Mouse (Mus musculus): ENCODE measurements at regions not wholly inside any gene's neighbourhood (a gene's known extent, or its start where the extent isn't known, plus 50 kb on each side); places are given as distances from the start of the nearest gene placed in this dataset.
"Not testable (repeated sequence)": the region's sequence is repeated elsewhere in the genome, so short reads cannot be mapped to it uniquely, and the experiment has no call there.

GRCm38 (mm10) chr10:117473471-117473870 lies 93.7 kb upstream of the Cpsf6 start:
- DNase-seq = no peak
- intact Hi-C loops (cut with DNase I; ENCODE audit: low total_unique reads) = no loop called here

GRCm38 (mm10) chr10:117472568-117472930 lies 92.7 kb upstream of the Cpsf6 start:
- DNase-seq = no peak
- intact Hi-C loops (cut with DNase I; ENCODE audit: low total_unique reads) = no loop called here

DNA sequence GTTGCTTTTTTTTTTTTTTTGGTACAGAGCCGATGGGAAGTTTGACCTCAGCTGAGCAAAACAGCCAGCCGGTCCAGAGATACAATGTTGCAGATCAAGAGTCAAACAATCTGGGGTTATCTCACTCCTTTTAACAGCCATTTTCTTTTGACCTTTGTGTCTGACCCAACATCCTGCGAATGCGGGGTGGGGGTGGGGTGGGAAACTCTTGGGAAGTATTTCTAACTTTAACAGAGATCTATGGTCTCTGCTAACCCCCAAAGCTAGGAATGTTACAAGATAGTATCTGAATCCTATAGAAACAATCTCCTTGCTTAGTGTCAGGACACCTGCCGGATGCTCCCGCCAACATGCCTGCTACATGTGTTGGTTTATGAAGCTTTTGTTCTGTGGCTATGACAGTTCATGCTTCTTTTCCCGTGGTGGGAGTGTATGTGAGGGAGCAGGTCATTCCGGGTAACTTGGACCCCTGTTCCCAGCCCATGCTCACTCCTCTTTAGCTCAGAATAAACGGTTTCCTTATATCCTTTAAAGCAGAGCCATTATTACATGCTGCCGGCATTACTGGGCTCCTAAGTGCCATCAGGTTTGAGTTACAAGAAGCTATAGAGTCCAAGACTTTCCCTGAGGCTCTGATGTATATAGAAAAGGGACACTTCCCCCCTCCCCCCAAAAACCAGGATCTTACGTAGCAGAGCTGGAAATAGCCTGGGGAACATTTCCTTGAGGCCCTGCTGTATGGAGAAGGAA lies 92.2 kb upstream of the Cpsf6 start:
- intact Hi-C loops (cut with DNase I; ENCODE audit: low total_unique reads) = no loop called here
- no peak for DNase-seq

DNA sequence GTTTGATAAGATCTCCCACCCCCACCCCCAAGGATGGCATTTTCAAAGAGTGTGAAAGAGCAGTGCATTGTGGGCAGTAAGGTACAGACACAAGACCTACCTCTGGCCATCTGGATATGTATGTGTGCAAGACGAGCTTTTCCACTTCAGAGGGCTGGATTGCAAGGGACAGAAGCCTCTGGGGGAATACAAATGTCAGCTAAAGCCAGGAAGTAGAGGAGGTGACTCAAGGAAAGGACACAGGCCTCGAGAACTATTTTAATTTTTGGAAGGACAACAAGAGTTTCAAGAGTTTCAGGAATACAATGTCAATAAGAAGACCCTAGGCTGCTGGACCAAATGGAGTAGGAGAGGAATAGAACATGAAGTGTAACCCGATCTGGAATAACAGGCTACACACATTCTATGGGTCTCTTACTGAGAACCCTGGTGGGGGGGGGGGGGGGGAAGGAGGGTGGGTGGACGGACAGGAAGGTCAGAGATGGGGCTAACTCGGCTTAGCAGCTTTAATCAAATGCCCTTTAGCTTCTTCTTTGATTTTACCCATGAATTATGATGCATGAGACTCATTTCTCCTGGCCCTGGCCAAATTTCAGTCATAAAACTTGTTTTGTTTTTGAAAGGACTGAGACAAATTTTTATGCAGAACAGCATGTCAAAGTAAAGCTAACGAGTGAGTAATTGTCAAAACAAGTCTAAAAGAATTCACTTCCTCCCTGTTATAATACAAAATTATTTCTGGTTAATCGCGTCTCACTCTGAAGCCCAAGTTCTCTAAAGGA lies 91.4 kb upstream of the Cpsf6 start:
- intact Hi-C loops (cut with DNase I; ENCODE audit: low total_unique reads) = no loop called here
- DNase-seq = no peak

DNA sequence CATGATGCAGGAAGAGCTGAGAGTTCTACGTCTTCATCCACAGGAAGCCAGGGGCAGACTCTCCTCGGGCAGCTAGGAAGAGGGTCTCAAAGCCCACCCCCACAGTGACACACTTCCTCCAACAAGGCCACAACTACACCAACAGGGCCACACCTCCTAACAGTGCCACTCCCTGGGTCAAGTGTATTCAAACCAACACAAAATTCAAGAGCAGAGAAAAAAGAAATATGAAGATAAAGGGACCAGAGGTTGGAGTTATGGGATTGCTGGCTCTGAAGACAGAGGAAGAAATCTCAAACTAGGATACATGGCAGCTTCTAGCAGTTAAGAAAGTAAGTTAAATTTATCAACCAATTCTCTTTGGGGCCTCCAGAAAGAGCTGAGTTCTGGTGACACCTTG lies 90.7 kb upstream of the Cpsf6 start:
- intact Hi-C loops (cut with DNase I; ENCODE audit: low total_unique reads) = no loop called here

DNA sequence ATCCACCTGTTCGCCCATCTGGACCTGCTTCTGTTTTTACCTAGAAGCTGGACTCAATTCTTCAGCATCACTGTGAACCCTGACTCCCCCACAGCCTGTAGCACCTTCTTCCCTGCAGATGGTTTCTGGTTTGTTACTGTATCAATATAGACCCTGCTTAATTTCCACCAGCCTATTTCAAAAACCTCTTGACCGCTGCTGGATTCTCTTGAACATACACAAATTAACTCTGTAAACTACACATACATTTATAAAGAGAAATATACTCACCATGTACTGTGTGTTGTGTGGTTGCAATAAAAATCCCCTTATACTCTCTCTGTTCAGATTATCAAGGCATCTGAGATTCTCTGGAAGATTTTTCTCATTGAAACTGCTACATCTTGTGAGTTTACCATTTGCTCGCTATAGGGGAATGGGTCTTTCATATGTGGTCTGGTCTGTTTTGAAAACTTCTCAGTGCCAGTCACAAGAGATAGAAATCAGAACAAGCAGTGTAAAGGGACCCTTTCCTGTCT lies 89.8 kb upstream of the Cpsf6 start:
- intact Hi-C loops (cut with DNase I; ENCODE audit: low total_unique reads) = no loop called here

More for the DNA sequence above, 90.7 kb upstream of the Cpsf6 start:
- no peak for DNase-seq

GRCm38 (mm10) chr10:117468931-117469572 lies 89.2 kb upstream of the Cpsf6 start:
- intact Hi-C loops (cut with DNase I; ENCODE audit: low total_unique reads) = no loop called here

More for the DNA sequence above, 89.8 kb upstream of the Cpsf6 start:
- no peak for DNase-seq

DNA sequence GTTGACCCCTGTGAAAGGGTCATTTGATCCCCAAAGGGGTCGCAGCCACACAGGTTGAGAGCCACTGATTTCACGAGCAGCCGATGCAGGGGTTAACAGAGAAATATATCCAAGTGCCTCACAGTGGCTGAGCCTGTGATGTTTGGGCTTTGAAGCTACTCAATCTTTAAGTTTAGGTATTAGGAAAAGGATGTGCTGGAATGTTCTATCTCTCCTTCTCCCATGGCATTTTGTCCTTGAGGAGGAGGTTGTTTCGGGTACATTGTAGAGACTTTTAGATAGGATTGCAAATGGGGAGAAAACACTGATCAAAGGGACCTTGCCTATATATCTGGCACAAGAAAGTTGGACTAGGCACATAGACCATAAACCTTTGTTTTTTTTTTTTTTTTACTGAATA lies 88.6 kb upstream of the Cpsf6 start:
- no peak for DNase-seq
- intact Hi-C loops (cut with DNase I; ENCODE audit: low total_unique reads) = no loop called here

More at GRCm38 (mm10) chr10:117468931-117469572, 89.2 kb upstream of the Cpsf6 start:
- DNase-seq = no peak

DNA sequence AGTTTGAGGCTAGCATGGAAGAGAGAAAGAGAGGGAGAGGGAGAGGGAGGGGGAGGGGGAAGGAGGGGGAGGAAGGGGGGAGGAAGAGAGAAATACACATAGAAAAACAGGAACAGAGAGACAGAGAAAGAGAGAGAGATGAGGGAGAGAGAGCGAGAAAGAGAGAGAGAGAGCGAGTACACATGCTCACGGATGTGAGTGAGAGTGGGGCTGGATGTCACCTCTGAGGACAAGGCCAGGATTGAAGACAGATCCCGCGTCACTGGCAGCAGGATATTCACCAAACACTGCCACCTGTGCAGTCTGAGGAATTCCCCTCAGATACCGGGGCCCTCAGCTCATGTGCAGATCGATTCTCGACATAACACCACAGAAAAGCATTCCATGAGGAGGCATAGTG lies 87.3 kb upstream of the Cpsf6 start:
- intact Hi-C loops (cut with DNase I; ENCODE audit: low total_unique reads) = no loop called here
- no peak for DNase-seq

GRCm38 (mm10) chr10:117466391-117466790 lies 86.6 kb upstream of the Cpsf6 start:
- DNase-seq = no peak
- intact Hi-C loops (cut with DNase I; ENCODE audit: low total_unique reads) = no loop called here

GRCm38 (mm10) chr10:117465671-117466250 lies 85.9 kb upstream of the Cpsf6 start:
- DNase-seq = no peak
- intact Hi-C loops (cut with DNase I; ENCODE audit: low total_unique reads) = no loop called here

DNA sequence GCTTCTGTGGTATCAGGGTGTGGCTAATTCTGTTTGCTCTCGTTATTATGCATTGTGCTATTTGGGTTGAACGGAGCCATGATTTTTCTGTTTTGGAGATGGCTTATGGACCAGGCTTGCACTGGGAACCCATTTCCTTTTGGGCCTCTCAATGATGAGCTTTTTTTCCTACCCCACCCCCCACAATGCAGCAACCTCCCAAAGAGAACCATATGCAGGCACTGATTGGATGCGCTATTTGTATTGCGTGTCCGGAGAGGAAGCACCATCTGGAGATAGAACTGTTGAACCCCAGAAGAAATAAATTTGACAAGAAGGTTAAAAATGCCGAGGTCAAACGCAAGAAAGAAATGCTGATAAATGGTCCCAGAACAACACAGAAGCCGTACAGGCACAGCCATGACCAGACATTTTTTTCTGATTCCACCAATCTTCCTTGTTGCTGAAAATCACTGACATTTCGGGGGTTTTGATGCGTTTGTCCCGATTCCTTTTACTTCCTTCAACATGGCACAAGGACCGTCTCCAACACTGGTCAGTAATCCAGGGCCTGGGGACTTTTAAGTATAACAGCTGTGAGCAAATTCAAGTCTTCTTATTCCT lies 85.3 kb upstream of the Cpsf6 start:
- DNase-seq = no peak
- intact Hi-C loops (cut with DNase I; ENCODE audit: low total_unique reads) = no loop called here

DNA sequence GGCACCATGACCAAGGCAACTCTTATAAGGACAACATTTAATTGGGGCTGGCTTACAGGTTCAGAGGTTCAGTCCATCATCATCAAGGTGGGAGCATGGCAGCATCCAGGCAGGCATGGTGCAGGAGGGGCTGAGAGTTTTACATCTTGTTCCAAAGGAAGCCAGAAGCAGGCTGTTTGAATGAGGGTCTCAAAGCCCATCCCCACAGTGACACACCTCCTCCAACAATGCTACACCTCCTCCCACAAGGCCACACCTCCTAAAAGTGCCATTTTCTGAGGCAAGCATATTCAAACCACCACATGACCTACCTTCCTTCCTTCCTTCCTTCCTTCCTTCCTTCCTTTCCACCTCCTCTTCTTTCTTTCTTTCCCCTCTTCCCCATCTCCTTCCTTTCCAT lies 84.5 kb upstream of the Cpsf6 start:
- intact Hi-C loops (cut with DNase I; ENCODE audit: low total_unique reads); DNase-seq: not testable (repeated sequence)

GRCm38 (mm10) chr10:117463636-117464035 lies 83.8 kb upstream of the Cpsf6 start:
- no peak for DNase-seq
- intact Hi-C loops (cut with DNase I; ENCODE audit: low total_unique reads) = no loop called here

GRCm38 (mm10) chr10:117462921-117463320 lies 83.1 kb upstream of the Cpsf6 start:
- intact Hi-C loops (cut with DNase I; ENCODE audit: low total_unique reads) = no loop called here

GRCm38 (mm10) chr10:117461791-117462516 lies 82.1 kb upstream of the Cpsf6 start:
- no peak for DNase-seq
- intact Hi-C loops (cut with DNase I; ENCODE audit: low total_unique reads) = no loop called here

More at GRCm38 (mm10) chr10:117462921-117463320, 83.1 kb upstream of the Cpsf6 start:
- DNase-seq = no peak

GRCm38 (mm10) chr10:117461261-117461660 lies 81.4 kb upstream of the Cpsf6 start:
- DNase-seq = no peak
- intact Hi-C loops (cut with DNase I; ENCODE audit: low total_unique reads) = no loop called here

- no peak for DNase-seq
- intact Hi-C loops (cut with DNase I; ENCODE audit: low total_unique reads) = no loop called here
These were observed 80.5 kb upstream of the Cpsf6 start for GRCm38 (mm10) chr10:117460366-117460730.

All from gastrocnemius, postnatal 14 days (tissue).